Mouse (Mus musculus): ENCODE results near the gene Evi2. TPM values are rescaled to one million over a fixed set of nuclear protein-coding genes. Genes with fewer than 3 reads are reported as not detected.

Evi2 gene
- under 1 TPM in 2 of 4 experiments, not detected in 2; 0.11 to 0.12 TPM for total RNA-seq (2022)

DNA sequence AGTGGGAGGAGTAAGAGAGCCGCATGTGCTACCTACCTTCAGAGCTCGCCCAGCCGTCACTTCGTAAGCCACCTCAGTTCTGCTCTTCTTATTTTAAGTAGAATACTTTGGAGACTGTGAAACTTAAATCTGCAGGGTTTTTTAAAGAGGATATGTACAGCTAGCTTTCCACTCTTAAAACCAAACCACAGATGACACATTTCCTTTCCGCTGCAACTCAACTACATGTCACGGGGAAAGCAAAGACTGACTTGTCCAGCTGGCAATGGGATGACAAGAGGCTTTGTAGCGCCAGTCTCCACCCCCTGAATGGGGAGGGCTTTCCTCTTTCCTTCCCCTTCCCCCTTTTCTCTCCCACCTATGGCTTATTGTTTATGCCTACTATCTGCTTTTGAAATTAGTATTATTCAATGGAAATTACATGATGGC, at the start of gene Evi2, which contains the start of gene Evi2a:
TSS of gene Evi2 (minus strand) at position 257 of the 429 bp plus-strand sequence.
TSS of gene Evi2a (minus strand) at position 277 of the 429 bp plus-strand sequence.
- DNase-seq (ENCODE audit: low spot score), result peak; percentile 65

- DNase-seq (ENCODE audit: low spot score), result peak; percentile 73
Observed at GRCm38 (mm10) chr11:79577741-79578140, 47.4 kb upstream of the Evi2 start.

- DNase-seq (ENCODE audit: low spot score), result no peak
Observed at GRCm38 (mm10) chr11:79575383-79576073, 45.1 kb upstream of the Evi2 start.

DNA sequence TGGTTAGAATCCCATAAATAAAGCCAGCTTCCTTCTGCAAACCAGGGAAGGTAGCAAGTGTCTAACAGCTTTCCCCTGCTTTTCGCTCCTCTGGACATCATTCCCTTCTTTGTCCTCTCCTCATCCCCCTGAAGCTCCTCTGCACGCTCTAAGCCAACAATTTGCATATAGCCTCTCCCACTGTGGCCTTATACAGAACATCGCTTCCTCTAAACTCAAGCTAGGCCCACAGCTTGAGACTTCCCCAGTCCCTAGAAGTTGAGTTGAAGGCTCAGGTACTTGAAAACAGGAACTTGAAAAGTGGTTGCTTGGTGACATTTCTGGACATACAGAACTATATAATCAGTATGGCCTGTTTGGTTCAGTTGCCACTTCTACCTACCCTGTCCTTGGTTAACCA, 43.4 kb upstream of the Evi2 start:
- DNase-seq (ENCODE audit: low spot score), result no peak

DNA sequence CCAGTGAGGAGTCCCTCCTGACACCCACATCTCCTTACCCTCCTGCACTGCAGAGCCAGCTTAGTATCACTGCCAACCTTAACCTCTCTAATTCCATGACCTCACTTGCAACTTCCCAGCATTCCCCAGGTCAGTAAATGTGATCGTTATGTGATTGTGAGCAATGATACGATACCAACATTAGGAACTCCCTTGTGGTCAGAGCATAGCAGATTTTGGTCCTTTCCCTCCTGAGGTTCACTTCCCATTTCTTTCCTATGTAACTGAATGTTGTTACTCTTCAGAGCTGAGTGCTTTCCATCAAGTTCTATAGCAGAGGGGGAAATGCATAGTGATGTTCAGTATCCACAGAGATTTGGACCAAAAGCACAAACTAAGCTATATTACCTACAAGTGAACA, 39.9 kb upstream of the Evi2 start:
- no peak for DNase-seq (ENCODE audit: low spot score)

DNA sequence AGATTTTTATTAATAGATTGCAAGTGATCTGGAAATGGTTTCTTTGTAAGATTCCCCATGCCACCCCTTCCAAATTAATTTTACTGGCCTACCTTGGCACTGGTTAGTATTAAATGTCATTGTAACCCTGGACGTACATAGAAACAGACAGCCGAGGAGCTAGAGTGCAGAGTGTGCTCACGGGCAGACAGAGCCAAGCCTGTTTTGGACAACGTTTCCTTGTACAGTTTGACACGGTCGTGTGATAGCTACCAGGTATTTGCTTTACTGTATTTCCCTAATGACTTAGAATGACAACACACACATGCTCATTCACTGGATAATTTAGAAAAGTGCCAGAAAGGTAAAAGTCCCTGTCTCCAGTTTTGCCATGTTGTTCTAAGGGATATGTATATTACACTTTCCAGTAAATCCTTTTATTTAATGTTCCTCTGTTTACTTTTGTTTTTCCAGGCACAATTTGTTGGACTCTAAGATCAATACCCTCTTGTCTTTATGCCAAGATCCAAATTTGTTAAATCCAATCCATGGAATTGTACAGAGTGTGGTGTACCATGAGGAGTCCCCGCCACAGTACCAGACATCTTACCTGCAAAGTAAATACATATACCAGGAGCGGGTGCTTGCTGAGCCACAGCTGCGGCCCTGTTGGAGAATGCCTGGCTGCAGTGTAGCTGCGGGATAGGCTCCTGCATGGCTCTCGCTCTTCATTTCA, 38.0 kb upstream of the Evi2 start:
- no peak for DNase-seq (ENCODE audit: low spot score)

DNA sequence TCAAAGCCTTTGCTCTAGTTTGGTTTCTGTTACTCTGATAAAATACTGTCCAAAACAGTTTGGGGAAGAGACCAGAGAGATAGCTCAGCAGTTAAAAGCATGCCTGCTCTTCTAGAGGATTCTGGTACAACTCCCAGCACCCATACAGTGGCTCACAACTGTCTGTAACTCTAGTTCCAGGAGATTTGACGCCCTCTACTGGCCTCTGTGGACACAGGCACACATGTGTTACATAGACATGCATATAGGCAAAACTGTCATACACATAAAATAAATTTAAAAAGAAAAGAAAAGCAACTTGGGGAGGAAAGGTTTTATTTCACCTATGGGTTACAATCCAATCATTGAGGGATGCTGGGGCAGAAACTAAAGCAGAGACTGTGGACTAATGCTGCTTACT, 36.6 kb upstream of the Evi2 start:
- DNase-seq (ENCODE audit: low spot score), result no peak

DNA sequence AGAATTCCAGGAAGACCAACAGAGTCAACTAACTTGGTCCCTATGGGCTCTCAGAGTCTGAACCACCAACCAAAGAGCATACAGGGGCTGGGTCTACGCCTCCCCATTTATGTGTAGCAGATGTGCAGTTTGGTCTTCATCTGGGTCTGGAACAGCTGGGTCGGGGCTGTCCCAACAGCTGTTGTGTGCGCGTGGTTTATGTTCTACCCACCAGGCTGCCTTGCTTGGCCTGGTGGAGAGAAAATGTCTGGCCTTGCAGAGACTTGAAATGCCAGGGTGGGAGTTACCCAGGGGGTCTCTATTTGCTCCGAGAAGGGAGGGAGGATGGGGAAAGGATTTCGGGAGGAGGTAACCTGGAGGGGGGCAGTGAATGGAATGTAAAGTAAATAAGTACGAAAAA, 33.1 kb upstream of the Evi2 start:
- DNase-seq (ENCODE audit: low spot score), result no peak

DNA sequence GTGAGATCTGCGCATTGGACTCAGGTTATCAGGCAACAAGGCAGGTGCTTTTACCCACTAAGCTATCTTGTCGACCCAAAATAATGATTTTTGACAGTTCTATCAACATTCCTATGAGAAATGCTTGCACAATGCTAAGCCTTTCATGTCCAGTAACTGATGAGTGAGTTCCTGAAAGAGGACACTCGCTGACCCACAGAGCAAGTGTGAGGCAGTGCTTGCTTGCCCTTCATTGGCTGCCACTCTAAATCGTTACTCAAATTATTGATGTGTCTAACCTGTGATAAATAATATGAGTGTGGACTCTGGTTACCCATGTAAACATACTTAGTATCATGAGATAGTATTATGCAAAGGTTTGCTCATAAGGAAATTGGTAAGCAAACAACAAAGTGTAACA, 30.1 kb upstream of the Evi2 start:
- DNase-seq (ENCODE audit: low spot score), result no peak

GRCm38 (mm10) chr11:79552622-79553021, 22.2 kb upstream of the Evi2 start:
- DNase-seq (ENCODE audit: low spot score), result no peak

- no peak for DNase-seq (ENCODE audit: low spot score)
Observed at GRCm38 (mm10) chr11:79536293-79536692, 5.9 kb upstream of the Evi2 start.

DNA sequence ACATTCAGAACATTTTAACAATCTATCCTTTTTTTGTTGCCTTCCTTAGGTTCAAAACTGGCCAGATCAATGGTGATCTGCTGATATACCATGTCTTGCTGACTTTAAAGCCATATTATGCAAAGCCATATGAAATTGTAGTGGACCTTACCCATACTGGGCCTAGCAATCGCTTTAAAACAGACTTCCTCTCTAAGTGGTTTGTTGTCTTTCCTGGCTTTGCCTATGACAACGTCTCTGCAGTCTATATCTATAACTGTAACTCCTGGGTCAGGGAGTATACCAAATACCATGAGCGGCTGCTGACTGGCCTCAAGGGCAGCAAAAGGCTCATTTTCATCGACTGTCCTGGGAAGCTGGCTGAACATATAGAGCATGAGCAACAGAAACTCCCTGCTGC, 5.2 kb upstream of the Evi2 start:
- no peak for DNase-seq (ENCODE audit: low spot score)

- peak; percentile 63 for DNase-seq (ENCODE audit: low spot score)
Observed at GRCm38 (mm10) chr11:79533950-79534690, 3.7 kb upstream of the Evi2 start.

GRCm38 (mm10) chr11:79533311-79533710, 2.9 kb upstream of the Evi2 start:
- DNase-seq (ENCODE audit: low spot score), result no peak

DNA sequence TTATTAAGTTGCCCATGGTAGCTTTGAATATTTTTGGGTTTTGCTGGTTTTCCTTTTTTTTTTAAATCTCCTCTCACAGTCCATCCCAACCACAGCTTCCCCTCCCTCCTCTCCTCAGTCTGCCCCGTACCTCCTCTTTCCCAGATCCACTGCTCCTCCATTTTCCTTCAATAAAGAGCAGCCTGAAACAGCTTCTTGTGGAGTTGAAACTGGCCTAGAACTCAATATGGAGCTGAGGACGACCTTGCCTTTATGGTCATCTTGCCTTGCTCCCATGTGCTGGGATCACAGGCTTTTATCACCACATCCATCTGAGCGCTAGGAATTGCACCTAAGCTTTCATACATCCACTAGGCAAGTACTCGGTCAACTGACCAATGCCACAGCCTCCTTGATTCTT, 1.1 kb upstream of the Evi2 start:
- DNase-seq (ENCODE audit: low spot score), result no peak

- DNase-seq (ENCODE audit: low spot score), result no peak
Observed at GRCm38 (mm10) chr11:79530774-79531173, 385 bp upstream of the Evi2 start.

- no peak for DNase-seq (ENCODE audit: low spot score)
Observed at GRCm38 (mm10) chr11:79529736-79530135, 653 bp downstream of the Evi2 start.

- DNase-seq (ENCODE audit: low spot score), result no peak
Observed at GRCm38 (mm10) chr11:79529226-79529625, 1.2 kb downstream of the Evi2 start.

DNA sequence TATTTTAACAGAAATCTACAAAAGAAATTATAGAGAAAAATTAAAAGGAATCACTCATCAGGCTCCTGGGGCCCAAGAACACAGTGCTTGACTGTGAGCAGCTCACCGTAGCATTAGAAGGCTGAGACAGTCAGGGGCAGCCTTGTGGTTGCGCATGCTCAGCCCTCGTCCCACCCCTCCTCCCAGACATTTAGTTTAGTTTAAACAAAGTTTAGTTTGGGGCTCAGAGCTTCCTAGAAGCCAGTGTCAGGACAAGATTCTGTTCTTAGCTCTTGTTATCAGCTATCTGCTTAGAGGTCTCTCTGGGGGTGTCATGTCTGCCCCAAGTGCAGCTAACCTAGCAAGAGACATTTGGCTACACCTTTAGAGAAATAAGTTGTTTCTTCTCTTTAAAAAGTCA, 1.8 kb downstream of the Evi2 start:
- DNase-seq (ENCODE audit: low spot score), result no peak

DNA sequence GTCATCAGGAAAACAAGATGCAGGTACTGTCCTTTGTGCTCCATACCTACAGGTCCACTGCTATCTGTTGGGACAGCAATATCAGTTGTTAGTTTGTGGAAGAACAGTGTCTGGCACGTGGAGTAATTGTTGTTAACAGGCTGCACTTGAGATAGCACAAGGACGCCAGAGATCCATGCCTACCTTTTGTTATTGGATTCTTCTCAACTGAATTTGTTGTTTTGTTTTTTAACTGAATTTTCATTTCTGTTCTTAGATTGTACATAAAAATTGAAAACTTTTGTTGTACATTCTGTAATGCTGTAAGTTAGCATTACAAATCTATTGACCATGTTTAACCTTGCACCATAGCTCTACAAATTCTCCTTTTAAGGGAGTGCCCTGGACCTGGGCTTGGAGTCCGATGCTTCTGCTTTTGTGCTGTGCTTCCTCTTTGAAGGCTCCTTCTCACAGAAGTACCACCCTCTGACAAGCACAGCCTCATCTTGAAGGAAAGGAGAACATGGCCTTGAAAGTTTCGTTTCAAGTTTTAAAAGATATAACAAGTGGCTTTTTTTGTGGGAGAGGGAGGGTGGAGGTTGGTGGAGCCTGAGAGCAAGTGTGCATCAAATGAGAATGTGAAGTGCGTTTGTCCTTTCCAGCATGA, 2.5 kb downstream of the Evi2 start:
- DNase-seq (ENCODE audit: low spot score), result no peak

DNA sequence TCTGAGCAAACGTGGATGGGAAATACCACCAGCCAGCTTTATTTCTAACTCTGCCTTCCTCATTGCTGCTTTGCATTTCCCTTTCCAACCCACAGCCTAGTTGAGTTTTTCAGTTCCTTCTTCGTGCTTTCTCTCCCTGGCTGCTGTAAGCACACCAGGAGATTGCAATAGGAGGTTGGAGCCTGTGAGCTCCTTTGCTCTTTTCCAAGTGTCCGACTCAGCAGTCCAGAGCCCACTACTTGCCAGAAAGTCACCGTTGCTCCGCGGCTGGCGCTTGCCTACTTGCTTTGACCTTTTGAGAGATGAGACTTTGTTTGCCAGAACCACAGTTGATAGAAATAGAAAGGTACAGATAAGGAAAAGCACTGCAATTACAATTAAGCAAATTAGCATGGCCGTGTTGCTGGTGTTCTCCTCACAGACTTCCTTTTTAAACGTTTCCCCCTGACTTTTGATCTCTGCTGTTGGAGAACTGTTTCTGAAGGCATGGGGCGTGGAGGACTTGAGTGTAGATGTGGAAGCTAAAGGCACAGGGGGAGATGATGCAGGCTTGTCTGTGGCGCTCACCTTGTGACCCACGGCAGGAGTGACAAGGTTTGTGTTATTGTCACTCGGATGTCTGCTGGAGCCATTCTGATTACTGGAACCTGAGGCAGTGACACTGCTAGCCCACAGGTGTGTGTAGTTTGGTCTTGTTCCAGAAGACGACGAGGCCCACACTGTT, 3.2 kb downstream of the Evi2 start:
- DNase-seq (ENCODE audit: low spot score), result peak; percentile 28

All from heart, adult 8-10 months (tissue).